Mouse (Mus musculus) B cell, adult 2 months (primary cell): Measurements from ENCODE around the gene Vmn2r76.
"Not testable (repeated sequence)": the region's sequence is repeated elsewhere in the genome, so short reads cannot be mapped to it uniquely, and the experiment has no call there.

Experiments used
- DNase-seq, 2 experiments: peaks; one replicate each; pipeline ENCODE4 v3.0.0; 2022

The Vmn2r76 gene

DNA sequence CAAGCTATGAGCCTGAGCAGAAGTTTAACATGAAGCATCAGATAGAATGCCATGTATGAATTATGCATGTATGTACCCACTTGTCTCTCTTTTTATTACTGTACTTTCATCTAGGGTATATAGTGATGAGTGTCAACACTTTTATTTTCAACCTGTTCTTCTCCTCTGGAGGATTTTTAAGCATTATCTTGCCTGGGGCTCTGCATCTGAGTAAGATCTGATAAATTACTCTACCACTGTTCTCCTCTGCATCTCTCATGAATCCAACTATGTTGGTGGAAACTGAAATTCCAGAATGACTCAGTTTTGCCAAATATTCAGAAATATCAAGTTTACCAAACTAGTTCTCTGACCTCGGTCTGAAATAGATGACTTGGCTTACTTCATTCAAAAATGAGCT, at the start of gene Vmn2r76:
TSS of gene Vmn2r76 (minus strand) at position 101 of the 400 bp plus-strand sequence.
- DNase-seq: no peak

DNA sequence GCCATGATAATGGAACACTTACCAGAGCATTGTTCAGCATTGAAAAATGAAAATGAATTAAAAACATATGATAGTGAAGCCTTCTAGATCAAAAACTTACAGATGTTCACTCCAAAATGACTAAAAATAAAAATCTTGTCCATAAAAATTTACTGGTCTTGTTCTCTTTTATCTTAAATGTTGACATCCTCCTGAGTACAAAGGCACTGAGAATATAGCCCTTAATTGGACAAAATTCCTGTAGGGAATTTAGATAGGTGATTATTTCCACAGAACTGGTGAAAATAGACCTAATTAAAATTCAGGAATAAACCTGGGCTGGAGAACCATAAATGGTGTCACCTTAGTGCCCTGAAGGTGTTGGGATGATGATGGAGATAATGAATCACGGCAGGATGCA, 31.0 kb upstream of the Vmn2r76 start, which contains the start of gene Olfr310:
TSS of gene Olfr310 (minus strand) at position 101 of the 400 bp plus-strand sequence.
- no peak for DNase-seq

DNA sequence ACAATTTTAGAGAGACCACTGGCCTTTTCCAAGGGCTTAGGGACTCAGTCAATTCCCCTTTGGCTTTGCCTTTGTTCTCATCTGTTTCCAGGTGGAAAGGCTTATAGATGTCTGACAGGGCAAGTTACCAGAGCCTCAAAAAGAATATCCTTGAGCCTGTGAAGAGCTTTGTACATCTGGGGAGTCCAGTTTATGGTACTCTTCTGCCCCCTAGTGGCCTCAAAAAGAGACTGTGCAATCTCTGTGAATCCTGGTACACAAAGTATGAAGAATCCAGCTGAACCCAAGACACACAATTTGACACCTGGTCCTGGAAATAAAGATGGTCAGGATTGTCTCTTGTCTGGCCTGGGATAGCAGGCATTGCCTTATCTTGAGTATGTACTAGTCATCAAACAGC, 34.8 kb downstream of the Vmn2r76 start:
- no peak for DNase-seq

DNA sequence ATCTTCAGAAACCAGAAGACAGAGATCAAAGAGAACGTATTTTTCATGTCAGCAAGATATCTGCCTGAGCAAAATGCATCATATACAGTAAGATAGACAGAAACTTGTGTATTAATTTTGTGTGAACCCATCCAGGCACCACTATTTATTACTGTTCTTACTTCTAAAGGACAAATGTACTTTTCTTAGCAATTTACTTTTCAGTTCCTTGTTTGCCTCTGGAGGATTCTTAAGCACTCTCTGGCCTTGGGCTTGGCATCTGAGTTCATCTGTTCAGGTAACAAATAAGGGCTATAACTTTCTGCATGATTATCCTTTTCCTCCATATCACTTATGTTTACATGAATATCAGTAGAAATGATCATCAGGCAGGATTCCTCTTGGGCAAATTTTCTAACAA, 74.4 kb downstream of the Vmn2r76 start, which contains the start of gene Vmn2r75:
TSS of gene Vmn2r75 (minus strand) at position 101 of the 400 bp plus-strand sequence.
- DNase-seq: not testable (repeated sequence)
